Mouse (Mus musculus) ES-Bruce4 (cell line): ENCODE measurements around the gene Bcdin3d.

Experiments used
- CTCF ChIP-seq: IDR thresholded peaks from one replicate; pipeline ENCODE4 v1.8.1; 2011; ENCODE audit warnings: low read depth, low read length
- POLR2A ChIP-seq: IDR thresholded peaks from one replicate; pipeline ENCODE4 v1.8.1; 2011; ENCODE audit warnings: low read length; ENCODE audit not compliant: insufficient read depth

GRCm38 (mm10) chr15:99457606-99458401, 16.7 kb downstream of the Bcdin3d start, which contains the start of gene Nckap5l:
- no peak for TF ChIP-seq POLR2A
- TF ChIP-seq CTCF: no peak
